Mouse (Mus musculus) naive thymus-derived CD4-positive, alpha-beta T cell, adult 2 months (primary cell): ENCODE results near the gene Selenom.
A peak's percentile ranks its signal among the peaks of the same experiment; 100 is the strongest.

Experiments used
- DNase-seq: peaks from one replicate; pipeline ENCODE4 v3.0.0-alpha.2; 2011; ENCODE audit warnings: low read depth

Gene Selenom

DNA sequence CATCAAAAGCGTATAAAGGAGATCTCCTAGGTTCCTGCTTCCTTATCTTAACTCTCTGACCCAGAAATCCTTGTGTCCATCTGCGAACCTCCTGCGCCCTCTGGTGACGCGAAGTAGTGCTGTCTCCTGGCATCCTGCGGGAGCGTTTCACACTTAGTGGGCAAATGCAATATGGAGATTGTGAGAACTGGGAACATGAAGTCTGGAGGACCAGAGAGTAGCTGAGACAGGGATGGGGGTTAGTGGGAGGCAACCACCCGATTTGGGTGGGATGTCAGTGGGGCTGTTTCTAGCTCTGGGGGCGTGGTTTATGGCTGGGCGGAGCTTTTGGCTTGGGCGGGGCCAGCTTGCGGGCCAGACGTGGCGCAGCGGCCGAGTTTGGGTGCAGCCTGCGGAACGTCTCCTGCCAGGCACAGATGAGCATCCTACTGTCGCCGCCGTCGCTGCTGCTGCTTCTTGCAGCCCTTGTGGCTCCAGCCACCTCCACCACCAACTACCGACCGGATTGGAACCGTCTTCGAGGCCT, at the start of gene Selenom:
TSS of gene Selenom (plus strand) at position 156 of the 526 bp plus-strand sequence.
- peak; percentile 79 for DNase-seq

DNA sequence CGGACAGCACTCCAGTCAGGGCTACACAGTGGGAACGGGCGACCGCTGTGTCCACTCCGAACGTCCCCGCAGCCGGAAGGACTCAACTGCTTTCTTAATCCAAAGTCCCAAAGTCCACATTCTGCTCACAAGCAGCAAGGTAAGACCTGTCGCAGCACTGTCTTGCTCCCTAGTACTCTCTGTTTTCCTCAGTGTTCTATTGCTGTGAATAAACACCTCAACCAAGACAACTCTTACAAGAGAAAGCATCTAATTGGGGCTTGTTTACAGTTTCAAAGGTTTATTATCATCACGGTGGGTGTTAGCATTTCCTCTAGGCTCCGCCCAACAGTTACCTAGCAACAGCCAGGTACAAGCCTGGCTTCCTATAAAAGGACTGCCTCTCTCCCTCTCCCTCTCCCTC, 43.0 kb upstream of the Selenom start:
- DNase-seq: no peak

DNA sequence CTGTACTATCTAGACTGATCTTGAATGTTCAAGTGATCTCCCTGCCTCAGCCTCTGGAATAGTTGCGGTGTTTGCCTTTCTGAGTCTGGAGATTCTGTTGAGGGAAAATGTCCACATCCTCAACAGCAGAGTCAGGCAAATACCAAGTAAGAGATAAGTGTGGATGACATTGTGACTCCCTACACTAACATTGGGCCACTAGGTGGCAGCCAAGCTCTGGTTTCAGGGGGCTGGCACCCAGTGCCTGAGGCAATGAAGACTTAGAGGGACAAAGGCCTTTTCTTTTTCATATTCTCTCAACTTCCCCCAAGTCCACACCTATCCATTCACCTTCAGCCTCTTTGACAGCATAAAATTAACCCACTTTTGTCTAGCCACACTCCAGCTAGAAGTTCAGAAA, 42.0 kb upstream of the Selenom start:
- DNase-seq: peak; percentile 78

DNA sequence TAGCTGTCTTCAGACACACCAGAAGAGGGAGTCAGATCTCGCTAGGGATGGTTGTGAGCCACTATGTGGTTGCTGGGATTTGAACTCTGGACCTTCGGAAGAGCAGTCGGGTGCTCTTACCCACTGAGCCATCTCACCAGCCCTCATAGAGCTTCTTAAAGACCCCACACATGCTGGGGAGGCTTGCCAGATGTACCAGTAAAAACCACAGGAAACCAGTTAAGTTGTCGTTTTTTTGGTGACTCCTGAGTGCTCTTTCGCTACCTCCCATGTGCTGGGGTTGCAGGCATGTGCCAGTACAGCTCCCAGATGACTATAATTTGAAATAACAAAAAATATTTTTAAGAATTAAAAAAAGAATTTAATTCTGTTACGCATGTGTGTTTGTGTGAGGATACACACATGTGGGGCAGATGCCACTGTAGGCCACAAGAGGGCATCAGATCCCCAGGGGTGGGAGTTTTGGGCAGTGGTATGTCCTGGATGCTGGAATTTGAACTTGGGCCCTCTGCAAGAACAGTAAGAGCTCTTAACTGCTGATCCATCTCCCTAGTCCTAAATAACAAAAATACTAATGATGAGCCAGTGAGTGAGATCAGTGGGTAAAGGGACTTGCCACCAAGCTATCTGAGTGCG, 39.9 kb upstream of the Selenom start:
- DNase-seq: no peak

DNA sequence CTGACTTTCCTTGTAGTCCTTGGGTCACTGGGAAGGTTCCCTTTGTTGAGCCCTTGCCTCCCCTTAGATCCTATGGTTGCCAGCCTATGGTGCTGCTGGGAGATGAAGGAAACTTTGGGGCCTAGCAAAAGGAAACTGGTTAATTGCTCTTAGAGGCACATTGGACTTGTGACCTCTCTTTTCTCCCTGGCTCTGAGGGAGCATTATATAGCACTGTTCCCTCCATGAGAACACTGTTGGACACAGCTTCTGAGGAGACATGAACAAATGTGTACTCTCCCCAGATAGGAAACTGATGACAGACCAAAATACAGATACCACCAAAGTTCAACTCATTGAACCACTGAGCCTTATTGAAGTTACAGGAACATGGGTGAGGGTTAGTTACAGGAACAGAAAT, 39.0 kb upstream of the Selenom start:
- no peak for DNase-seq

DNA sequence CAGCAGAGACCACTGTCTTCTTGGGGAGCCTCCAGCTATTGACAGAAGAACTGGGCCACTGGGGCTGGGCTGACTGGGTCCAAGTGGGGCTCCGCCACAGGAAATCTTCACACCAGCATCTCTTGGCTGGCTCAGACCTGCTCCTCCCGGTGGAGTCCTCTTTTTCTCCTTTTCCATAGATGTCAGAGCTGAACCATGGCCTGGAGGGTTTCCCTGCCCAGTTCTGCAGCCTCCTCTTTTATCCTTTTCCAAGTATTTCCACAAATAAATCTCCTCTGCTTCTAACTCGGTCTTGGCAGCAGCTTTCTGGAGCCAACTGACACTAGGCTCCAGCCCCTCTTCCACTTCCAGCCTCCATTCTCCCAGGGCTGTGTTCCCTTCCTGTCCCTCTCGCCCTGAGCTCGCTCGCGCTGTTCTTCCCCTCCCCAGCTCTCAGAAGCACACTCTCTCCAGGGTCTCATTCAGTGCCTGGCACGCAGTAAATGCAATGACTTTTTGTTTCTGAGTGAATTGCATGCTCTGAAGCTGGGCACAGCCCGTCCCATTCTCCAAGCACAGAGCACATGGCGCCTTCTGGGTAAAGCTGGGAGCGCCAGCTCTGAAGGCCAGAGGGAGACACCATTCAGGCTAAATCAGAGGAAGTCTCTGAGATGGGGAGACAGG, 30.4 kb upstream of the Selenom start:
- DNase-seq: no peak

DNA sequence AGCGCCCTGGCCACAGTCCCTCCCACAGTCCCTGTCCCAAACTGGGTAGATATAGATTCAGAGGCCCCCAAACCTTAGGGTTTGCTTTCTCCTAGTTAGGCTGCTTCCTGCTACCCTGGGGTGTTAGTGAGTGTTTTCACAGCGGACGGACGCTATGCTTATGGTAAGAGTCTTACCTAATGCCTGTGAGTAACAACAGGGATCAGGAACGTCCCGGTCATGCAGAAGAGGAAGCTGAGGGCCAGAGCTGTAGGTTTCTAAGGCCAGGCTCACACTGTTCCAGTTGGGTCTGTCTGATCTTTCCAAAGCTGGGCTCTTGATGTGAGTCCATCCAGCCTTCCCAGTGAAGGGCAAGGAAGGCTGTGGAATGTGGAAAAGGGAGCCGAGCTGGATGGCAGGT, 28.1 kb upstream of the Selenom start:
- no peak for DNase-seq

DNA sequence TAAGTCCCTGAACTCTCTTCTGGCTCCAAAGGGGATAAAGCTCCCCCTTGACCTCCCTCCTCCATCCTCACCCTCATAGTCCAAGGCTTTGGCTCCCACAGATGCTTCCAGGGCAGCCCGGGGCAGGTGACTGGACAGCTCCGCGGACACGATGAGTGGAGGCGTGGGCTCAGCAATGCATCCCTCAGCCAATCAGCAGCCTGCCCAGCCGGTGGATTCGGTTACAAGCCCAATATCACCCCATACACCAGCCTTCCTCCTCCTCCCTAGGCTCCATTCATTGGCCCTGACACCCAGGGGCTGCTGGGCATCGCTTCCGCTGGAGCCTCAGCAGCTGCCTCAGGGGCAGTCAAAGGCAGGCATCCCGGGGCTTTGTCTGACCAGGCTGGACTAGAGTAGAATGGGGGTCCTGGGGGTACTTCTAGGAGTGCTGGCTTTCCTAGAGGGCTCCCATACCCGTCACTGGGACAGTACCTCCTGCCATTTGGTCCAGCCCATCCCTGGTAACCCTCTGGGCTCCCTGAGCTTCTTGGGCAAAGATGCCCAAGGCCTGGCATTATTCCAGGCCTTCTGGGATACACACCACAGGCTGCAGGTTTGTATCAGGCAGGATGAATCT, 26.4 kb upstream of the Selenom start, which contains the start of gene Pla2g3:
TSS of gene Pla2g3 (plus strand) at position 333 of the 619 bp plus-strand sequence.
- DNase-seq: no peak

DNA sequence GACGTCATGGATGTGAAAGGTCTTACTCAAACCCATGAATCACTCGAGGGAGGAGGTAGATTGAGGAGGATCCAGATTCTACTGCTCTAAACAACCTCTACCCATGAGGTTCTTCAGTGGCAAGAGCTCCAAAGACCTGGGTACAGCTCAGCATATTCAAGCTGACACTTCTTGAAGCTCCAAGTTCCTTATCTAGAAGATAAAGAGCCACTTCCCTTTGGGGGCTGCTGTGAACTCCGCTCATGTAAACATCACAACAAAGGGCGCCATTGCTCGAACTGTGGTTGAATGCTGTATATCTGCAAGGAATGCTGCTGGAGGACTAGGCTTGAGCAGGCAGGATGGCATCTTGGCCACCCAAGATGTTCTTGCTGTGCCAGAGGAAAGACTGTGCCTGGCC, 25.4 kb upstream of the Selenom start:
- DNase-seq: no peak

DNA sequence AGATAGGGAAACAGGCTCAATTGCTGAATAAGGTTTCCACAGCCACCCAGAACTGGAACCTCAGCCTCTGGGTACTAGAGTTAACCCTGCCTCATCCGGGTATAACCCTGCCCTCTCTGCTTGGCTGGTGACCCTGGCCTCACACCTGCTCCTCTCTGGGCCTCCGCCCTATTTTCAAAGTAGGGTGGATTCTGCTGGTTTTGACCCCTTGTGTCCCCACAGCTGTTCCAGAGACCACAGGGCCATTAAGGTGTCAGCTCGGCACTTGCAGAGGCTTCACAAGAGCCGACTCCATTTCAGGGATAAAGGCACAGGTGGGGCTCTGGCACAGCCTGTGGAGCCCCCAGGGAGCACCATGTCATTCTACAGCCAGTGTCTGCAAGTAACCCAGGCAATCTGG, 21.7 kb upstream of the Selenom start:
- DNase-seq: no peak

DNA sequence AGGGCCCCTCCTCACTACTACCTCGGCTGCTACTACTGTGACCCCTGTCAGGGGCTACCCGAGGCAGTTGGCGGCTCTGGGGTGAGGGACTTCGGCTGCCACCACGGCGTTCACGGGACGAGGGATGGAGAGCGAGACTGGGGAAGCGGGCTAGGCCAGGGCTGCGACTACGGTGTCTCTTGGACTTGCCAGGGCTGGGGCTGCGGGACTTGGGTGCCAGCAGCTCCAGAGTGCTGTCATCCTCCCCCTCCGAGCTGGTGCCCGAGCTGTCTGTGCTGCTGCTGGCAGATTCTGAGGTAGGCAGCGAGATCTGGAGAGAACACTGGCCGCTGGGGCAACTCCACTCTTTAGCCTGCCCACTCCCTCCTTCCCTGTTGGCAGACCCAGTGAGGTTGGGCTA, 19.6 kb upstream of the Selenom start:
- no peak for DNase-seq

DNA sequence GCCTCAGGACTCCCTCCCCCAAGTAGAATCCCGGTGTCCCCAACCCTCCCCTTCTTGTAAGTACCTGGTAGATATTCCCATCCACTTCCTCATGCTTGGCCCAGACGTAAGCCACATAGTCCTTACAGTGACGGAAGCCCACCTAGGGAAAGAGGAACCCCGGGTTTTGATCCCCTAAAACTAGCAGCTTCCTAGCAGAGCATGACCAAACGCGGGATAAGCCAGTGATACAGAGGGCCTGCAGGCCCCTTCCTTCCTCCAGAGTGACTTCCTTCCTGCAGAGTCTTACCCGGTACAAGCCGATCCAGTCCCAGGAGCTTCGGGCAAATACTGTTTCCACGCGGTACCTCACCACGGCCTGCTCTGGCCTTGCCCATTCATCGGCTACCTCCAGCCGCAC, 19.0 kb upstream of the Selenom start:
- DNase-seq: no peak

DNA sequence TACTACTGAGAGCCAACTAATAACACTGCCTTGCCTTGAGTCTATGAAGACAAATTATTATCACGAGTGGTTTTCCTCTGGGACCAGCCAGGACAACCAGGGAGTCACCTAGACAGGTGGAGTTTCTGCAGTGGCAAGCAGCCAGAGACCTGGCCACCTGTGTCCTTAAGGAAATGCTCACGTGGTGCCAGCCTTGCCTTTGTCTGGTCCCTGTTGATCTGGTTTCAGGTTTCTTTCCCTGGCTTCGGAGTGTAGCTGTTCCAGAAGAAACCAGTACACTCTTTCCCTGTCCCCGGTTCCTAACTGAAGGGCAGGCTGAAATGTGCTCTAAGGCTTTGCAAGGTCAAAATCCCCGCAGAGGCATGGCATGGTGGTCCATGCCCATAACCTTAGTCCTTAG, 17.7 kb upstream of the Selenom start:
- no peak for DNase-seq

DNA sequence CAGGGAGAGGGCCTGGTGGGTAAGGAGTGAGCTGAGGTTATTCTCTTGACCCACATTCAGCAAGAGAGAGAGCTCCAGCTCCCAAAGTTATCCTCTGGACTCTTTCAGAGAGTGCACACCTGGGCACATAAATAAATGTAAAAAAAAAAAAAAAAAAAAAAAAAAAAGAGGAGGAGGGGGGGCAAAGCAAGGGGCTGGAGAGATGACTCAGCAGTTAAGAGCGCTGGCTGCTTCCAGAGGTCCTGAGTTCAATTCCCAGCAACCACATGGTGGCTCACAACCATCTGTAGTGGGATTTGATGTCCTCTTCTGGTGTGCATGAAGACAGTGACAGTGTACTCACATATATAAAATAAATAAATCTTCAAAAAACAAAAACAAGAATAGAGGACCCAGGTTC, 17.2 kb upstream of the Selenom start:
- no peak for DNase-seq

DNA sequence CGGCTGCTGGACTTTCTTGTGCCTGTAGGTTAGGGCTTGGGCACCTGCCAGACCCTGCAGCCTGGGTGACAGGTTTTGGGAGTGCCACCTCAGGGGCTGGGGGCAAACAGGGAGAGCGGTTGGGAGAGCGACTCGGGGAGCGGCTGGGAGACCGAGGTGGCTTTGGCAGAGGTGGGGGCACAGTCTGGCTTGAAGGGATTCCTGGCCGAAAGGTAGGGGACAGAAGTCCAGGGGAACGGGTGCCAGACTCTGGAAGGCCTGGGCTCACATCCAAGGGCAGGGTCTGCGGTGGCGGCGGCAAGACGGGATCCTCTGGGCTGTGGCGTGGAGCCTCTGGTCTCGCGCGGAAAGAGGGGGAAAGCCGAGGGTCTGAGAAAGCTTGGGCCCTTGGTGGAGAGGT, 12.4 kb upstream of the Selenom start:
- DNase-seq: no peak

DNA sequence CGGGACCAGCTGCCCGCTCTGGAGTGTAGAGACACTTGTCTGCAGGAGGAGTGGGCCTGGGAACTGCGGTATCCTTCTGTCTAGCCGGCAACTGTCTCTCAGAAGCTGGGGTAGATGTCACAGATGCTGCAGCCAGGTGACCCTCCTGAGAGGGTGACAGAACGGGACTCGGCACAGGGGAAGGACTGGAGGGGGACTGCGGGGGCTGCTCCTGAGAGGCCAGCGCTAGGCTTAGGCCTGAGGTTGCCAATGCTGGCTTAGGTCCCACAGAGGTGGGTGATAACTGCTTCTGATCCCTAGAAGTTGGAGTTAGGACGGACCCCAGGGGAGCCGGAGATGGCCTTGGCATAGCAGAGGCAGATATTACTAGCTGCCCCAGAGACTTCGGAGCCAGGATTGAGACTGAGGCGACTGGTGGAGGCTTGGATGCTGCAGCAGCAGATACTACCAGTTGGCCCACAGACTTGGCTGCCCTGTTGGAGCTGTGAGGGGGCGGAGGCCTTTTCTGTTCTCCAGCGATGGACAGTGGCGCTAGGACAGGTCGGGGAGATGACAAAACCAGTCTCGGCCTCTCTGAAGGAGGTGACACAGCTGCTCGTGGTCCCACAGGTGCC, 11.9 kb upstream of the Selenom start:
- DNase-seq: no peak

DNA sequence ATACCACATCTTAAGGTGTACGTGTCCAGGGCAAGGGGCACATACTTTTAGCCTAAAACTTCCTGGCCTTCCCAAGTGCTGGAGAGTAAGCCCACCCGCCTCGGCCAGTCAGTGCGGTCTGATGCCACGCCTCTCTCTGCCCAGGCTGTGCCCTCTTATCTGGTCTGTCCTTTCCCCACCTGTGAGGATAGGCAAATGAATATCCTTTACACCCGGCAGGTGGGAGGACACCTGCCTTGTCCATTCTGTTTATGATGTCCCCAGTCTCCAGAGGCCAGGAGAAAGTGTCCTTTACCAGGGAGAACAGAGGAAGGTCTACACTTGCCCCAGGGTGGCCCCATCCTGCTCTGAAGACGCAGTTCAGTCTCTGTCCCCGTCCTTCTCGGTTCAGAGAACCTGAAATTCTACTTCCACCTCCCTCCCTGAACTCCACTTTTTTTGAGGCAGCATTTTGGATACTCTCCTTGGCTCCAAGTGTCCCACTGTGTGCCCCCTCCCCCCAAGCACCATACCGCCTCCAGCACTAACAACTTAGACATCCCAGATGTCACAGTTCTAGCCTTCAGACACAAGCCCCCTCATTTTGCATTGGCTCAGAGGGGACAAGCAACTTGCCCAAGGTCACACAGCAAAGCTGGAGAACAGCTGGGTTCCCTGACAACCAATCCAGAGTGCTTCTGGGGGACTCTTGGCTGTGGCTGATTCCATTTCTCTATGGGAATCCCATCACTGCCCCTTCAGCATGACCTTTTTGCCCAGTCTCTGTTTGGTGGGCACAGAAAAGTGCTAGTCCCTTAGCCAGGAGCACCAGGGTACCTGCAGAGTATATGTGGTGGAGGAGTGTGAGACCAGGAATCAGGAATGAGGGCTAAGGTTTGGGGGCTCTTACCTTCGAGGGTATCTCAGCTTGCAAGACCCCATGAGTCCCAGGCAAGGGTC, 10.5 kb upstream of the Selenom start:
- DNase-seq: no peak

DNA sequence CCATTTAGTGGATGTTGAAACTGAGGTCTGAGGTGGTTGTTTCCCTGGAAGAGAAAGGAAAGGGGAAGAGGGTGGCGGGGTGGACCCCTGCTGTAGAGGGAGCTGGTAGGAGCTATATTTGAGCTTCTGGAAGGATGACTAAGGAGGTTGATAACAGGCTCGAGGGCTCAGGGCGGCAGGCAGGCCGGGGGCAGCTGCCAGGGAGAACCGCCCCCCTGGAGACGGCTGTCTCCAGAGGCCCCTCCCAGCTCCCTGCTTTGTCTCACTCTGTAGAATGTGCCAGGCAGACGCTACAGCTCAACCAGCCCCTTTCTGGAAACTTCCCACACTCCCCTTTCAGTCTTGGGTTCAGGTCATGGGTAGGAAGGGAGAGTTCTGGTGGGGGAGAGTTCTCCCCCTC, 6.3 kb upstream of the Selenom start:
- DNase-seq: no peak

DNA sequence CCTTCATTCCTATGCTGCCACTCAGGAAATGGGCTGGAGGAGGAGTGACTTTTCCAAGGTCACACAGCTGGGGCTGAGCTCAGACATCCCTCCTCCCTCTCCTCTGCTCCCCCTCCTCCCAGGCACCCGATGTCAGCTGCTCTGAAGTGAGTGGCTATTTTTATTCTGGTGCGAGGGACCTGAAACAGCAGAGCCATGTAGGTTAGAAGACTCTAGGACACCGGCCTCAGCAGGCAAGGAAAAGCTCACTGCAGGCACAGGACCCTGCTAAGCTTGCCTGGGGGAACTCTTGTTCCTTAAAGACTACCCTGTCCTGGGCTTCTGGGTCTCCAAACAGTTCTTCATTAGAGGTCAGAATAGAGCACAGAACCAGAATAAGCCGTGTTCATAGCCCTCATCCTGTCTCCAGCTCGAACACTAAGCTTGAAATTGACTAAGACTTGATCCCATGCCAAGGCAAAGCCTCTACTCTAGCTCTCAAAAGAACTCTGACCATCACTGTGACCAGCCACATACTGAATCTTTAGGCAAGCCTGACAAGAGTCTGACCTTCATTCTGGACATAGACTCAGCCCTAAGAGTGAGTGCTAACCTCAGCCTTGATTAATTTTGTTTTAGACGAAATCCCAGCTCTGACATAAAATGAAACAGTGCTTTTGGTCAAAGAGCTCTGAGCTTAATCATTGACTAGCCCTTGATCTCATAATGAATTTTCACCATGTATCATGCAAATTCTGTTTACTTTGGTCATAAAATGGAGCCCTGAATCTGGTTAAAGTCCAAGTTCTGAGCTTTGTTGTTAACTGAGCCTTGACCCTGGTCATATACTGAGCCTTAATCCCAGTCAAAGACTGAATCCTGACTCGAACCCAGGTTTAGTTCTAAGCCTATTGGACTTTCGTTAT, 5.1 kb upstream of the Selenom start:
- DNase-seq: no peak

DNA sequence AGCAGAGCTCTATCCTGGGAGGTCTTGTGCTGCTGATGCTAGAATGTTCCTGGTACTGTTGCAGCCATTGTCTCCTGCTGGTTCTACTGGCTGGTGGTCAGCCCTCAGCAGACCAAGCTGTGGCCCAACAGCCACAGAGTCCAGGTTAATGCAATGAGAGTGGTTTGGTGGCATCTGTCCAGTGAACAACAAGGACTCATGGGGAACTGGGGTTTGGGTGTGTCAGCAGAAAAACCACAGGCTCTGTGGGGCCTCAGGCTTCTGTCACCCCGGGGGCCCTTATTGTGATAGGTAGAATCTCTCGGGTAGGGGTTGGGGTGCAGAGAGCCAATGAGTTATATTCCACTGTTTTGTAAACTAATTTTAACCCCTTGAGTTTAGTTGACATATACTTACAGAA, 4.2 kb upstream of the Selenom start:
- no peak for DNase-seq

DNA sequence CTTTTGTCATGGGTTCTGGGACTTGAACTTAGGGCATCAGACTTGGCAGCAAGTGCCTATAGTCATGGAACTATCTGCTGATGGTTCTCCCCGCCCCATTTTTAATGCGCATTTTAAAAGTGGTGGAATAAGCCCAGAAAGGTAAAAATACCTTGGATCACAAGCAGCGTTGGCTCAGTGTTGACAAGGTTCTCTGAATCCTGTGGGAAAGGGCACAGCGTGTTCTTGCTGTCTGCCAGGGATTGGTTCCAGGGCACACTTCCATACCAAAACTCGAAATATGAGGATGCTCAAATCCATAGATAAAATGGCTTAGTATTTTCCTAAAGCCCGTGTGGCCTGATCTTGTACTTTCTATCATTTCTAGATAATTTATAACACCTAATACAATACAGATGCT, 1.2 kb upstream of the Selenom start:
- no peak for DNase-seq
